Mouse (Mus musculus) megakaryocyte, embryonic 14.5 days (primary cell): ENCODE measurements at regions not wholly inside any gene's neighbourhood (a gene's known extent, or its start where the extent isn't known, plus 50 kb on each side); places are given as distances from the start of the nearest gene placed in this dataset.

Experiments
- FLI1 ChIP-seq: IDR thresholded peaks from 2 replicates; pipeline ENCODE4 v1.6.1; 2012; ENCODE audit warnings: low read length, inconsistent platforms, mixed read lengths
- GATA1 ChIP-seq: IDR thresholded peaks from 3 replicates; pipeline ENCODE4 v1.6.1; 2012; ENCODE audit warnings: mixed read lengths, low read length, inconsistent platforms, borderline replicate concordance

DNA sequence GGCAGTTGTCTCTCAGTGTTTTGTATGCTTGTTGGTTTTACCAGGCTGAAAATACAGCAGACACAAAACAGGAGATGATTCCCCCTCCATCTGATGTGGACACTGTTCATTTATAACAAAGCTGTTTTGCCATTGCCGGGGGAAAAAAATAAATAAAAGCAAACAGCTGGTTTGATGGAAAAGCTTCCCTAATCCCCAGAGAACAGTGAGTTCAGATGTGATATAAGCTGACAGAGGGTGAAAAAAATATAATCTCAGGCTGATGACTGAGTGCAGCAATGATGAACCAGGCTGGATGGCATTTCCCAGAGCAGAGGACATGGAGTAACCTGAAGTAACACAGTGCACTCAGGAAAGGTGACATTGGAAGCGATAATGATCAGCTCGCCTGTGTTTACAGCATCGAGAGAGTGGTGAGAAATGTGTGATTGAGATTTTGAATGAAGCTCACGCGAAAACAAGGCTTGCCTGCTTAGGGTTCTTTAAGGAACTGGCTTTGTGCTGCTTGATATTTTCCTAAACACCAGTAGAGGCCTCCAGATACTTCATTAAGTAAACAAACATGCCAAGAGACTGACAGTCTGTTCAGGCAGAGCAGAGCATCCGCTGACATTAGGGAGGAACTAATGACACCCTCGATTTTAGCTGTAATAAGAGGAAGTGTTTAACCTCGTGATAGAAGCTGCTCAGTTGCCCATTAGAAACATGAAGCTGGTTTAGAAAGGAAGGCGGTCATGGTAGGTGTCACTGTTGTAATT lies 221.9 kb upstream of the Mmadhc start:
- no peak for TF ChIP-seq FLI1
- no peak for TF ChIP-seq GATA1
